Mouse (Mus musculus) heart, postnatal 0 days (tissue): ENCODE measurements around the gene Dchs1.

Experiments
- CTCF ChIP-seq: IDR thresholded peaks from 2 replicates; pipeline ENCODE4 v1.5.1; 2016; ENCODE audit warnings: antibody characterized with exemption, control low read depth, low read depth
- EP300 ChIP-seq: IDR thresholded peaks from 2 replicates; pipeline ENCODE4 v1.6.1; 2016; ENCODE audit warnings: antibody characterized with exemption, low read depth

DNA sequence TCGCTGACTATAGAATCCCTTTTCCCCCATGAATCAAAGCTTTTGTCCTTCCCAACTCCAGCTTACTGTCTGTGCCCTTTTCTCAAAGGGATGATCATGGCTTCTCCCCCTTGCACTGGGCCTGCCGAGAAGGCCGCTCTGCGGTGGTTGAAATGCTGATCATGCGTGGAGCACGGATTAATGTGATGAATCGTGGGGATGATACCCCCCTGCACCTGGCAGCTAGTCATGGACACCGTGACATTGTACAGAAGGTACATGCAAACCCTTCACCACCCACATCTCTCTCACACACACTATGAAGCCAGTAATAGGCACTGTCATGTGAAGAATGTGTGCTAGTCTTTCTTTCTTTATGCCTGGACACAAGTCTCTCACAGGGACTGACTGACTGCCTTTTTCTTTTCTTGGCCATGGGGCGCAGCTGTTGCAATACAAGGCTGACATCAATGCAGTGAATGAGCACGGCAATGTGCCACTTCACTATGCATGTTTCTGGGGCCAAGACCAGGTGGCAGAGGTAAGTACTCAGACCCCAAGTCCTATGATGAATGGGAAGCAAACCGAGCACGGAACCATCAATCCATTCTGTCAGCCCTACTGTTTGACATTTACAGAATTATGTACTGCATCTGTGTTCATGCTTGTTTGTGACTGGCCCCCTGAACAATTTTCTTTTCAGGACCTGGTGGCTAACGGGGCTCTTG, 47.2 kb downstream of the Dchs1 start:
- TF ChIP-seq CTCF, result no peak
- no peak for TF ChIP-seq EP300
